Mouse (Mus musculus): ENCODE measurements around the gene Gm8890. TPM values are rescaled to one million over a fixed set of nuclear protein-coding genes. Genes with fewer than 3 reads are reported as not detected.
"Not testable (repeated sequence)": the region's sequence is repeated elsewhere in the genome, so short reads cannot be mapped to it uniquely, and the experiment has no call there.

Gene Gm8890
- not detected in 2 replicates for polyA plus RNA-seq (2015; fragmentation: Nextera tagmentation; extraction: Ambion mirVana)

DNA sequence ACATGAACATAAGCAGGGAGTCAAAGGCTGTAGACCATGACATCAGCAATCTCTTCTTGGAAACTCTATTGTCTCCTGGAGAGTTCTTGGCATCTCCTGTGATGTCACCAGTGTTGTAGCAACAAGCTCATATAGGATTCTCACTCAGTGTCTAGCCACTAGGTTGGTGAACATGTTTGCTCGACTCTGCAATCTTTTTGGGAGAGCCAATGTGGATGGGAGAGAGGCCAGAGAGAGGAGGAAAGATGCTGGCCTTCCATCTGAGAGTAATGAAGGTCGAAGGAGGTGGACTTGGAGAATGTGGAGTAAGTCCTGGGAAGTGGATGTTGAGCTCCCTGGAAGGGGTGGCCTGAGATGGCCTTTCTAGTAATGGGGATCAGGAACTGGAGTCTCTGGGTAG, at the start of gene Gm8890:
Gm8890 (plus strand) TSS at position 301 of the 400 bp plus-strand sequence.
- H3K4me3 ChIP-seq (replicated peaks; ENCODE audit: low read depth, low read length); ATAC-seq (replicated peaks; ENCODE audit: low FRiP score, low read depth); H3K9ac ChIP-seq (ENCODE audit: low read depth, low read length); H3K4me2 ChIP-seq (ENCODE audit: low read length); DNase-seq (ENCODE audit: low spot score); H3K36me3 ChIP-seq (ENCODE audit: insufficient read depth, low read length); H3K4me1 ChIP-seq (replicated peaks; ENCODE audit: insufficient read depth, low read length); H3K27me3 ChIP-seq (ENCODE audit: insufficient read depth, low read length); H3K9me3 ChIP-seq (replicated peaks; ENCODE audit: low read length); H3K27ac ChIP-seq: not testable (repeated sequence)
- WGBS, result 83% methylated on average over 1 of the region's 2 CpGs

DNA sequence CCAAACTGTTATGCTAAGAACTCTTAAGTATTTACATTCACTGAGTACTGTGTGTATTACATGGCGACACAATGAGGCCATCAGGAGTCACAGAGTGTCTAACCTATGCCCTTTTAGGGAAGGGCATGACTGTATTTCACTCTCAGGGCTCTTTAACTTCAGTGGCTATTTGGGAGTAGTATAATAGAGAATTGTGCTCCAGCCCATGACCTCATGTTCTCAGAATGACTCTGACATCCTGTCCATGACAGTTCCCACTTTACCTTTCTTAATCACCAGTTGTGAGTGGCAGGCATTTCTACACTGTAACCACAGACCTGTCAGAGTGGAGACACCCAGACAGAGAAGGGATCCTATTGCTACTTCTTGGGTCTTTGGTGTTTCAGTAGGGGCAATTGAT, 388 bp downstream of the Gm8890 start:
- not testable (repeated sequence) for H3K4me3 ChIP-seq (replicated peaks; ENCODE audit: low read depth, low read length); H3K9me3 ChIP-seq (replicated peaks; ENCODE audit: low read length); DNase-seq (ENCODE audit: low spot score); H3K27me3 ChIP-seq (ENCODE audit: insufficient read depth, low read length); H3K36me3 ChIP-seq (ENCODE audit: insufficient read depth, low read length); H3K27ac ChIP-seq; H3K9ac ChIP-seq (ENCODE audit: low read depth, low read length); ATAC-seq (replicated peaks; ENCODE audit: low FRiP score, low read depth); H3K4me1 ChIP-seq (replicated peaks; ENCODE audit: insufficient read depth, low read length); H3K4me2 ChIP-seq (ENCODE audit: low read length)
- whole genome bisulfite sequencing, result 70% methylated on average over 1 of the region's 1 CpGs

Other genes with a start within 250 kb of the Gm8890 start
- gene Gm8879, start 128.4 kb upstream of the Gm8890 start, polyA plus RNA-seq (2015; fragmentation: Nextera tagmentation; extraction: Ambion mirVana), result not detected in 2 replicates
- not detected in 2 replicates for gene Gm5861, start 73.0 kb upstream of the Gm8890 start, polyA plus RNA-seq (2015; fragmentation: Nextera tagmentation; extraction: Ambion mirVana)
- gene Speer1, start 85.5 kb downstream of the Gm8890 start, polyA plus RNA-seq (2015; fragmentation: Nextera tagmentation; extraction: Ambion mirVana), result not detected in 2 replicates
- gene Gm8897, start 160.4 kb downstream of the Gm8890 start, polyA plus RNA-seq (2015; fragmentation: Nextera tagmentation; extraction: Ambion mirVana), result not detected in 2 replicates
- not detected in 2 replicates for gene Gm8906, start 246.7 kb downstream of the Gm8890 start, polyA plus RNA-seq (2015; fragmentation: Nextera tagmentation; extraction: Ambion mirVana)

All from kidney, postnatal 0 days (tissue).